In the genomic region with DNA sequence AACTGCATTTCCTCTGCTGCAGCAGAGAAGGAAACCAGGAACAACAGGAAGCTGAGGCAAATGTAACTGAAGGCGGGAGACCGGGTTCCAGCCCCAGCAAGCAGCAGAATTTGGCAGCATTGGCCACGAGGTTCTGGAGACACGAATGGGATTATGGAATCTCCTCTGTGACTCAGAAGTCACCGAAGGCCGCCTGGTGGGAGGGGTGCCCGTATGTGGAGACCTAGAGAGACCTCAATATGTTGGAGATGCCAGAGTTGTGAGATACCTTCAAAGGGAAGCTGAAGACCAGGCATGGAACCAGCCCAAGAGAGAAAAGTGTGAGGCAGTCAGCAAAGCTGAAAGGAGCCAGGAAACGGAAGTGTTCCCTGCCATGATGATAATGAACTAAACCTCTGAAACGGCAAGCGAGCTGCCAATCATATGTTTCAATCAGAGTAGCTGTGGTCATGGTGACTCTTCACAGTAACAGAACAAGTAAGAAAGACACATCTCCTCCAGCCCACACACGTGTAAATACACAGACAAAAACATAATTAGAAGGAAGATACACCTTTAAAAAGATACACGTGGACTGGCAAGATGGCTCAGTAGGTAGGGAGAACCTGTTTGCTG, we compare ENCODE assay signal across 8 mouse cellular contexts. TPM values are rescaled to one million over a fixed set of nuclear protein-coding genes. Genes with fewer than 3 reads are reported as not detected.
DNase-seq lines count a peak whose midpoint lies in the region; ATAC-seq and TF ChIP-seq lines count a peak whose summit lies in the region.

No protein-coding gene starts in this region.

- WGBS in heart, embryonic 10.5 days, result 66% methylated on average over 12 of the region's 12 CpGs

- TF ChIP-seq CTCF in E14TG2a.4 (conservative IDR thresholded peaks at IDR 0.05; ENCODE audit: low read length), result no peak
- TF ChIP-seq CTCF in layer of hippocampus, adult 2 months (conservative IDR thresholded peaks at IDR 0.05), result no peak

- H3K9me3 ChIP-seq in heart, embryonic 10.5 days, result no peaks in the 10 kb centered on the region
- H3K9me3 ChIP-seq in E14TG2a.4 (ENCODE audit: low read length), result no peaks in the 10 kb centered on the region

- no peaks in the 10 kb centered on the region for H3K27me3 ChIP-seq in heart, embryonic 10.5 days (ENCODE audit: insufficient read depth, poor library complexity, severe bottlenecking)
- H3K27me3 ChIP-seq in E14TG2a.4 (ENCODE audit: insufficient read depth, low read length), result no peaks in the 10 kb centered on the region

- H3K27ac ChIP-seq in heart, embryonic 10.5 days, result no peak overlapping the region
- H3K27ac ChIP-seq in layer of hippocampus, adult 2 months, result no peak overlapping the region

- ATAC-seq in hematopoietic stem cell, adult 5-6 weeks (replicated peaks in 1 of 2; ENCODE audit: insufficient read depth in 1 of 2, low FRiP score in 2 of 2, low TSS enrichment in 1 of 2, low read depth in 1 of 2, poor library complexity in 2 of 2, severe bottlenecking in 2 of 2), result peak; percentile 15 to 40; a peak in 2 of 4 replicates

- H3K36me3 ChIP-seq in heart, embryonic 10.5 days, result peaks cover 8% of the 10 kb centered on the region
- 0 out of 2 replicates have a peak, but pooled peaks cover 3% of the 10 kb centered on the region for H3K36me3 ChIP-seq in E14TG2a.4 (ENCODE audit: insufficient read depth, low read length)

- H3K4me3 ChIP-seq in heart, embryonic 10.5 days, result no peak overlapping the region
- H3K4me3 ChIP-seq in E14TG2a.4 (replicated peaks; ENCODE audit: low read length), result peak overlapping the region; percentile 80
- H3K4me3 ChIP-seq in layer of hippocampus, adult 2 months, result no peak overlapping the region; the same call in 1 of the 2 replicates

- no peaks in the 10 kb centered on the region for H3K4me1 ChIP-seq in heart, embryonic 10.5 days
- H3K4me1 ChIP-seq in E14TG2a.4 (replicated peaks; ENCODE audit: low read depth, low read length), result peaks cover 22% of the 10 kb centered on the region

- peak; percentile 28 to 38 for DNase-seq in heart, adult 18-20 months
- DNase-seq in heart, embryonic 10.5 days (ENCODE audit: low spot score), result no peak
- peak; percentile 35 to 44 for DNase-seq in cerebellum, postnatal 25 days
- DNase-seq in lung, postnatal 36 days, result peak; percentile 10
- no peak for DNase-seq in layer of hippocampus, adult 2 months (ENCODE audit: low spot score in 2 of 2)
- DNase-seq in MN1 (ENCODE audit: low spot score), result no peak

RNA-seq across cellular contexts. Expression of gene Atrx, which starts 3.0 kb away (rescaled TPM):
- total RNA-seq in heart, adult 18-20 months (2021), result 10 to 100 TPM; 48.2 to 61.5 TPM
- 128 and 140 TPM in 2 replicates for polyA plus RNA-seq in heart, embryonic 10.5 days (2016; fragmentation: Nextera tagmentation; extraction: Ambion mirVana)
- 445 and 511 TPM in 2 replicates for total RNA-seq in hematopoietic stem cell, adult 5-6 weeks (2017)
- total RNA-seq in layer of hippocampus, adult 2 months (2021), result 100 to 1,000 TPM; 181 to 187 TPM

Comparison
In these comparisons a context has a peak if more than half of its experiments do, and no peak if none do; other contexts are left out.
1. DNase-seq: peak in heart, adult 18-20 months (2 of 2), cerebellum, postnatal 25 days (2 of 2) and lung, postnatal 36 days (single experiment); none in heart, embryonic 10.5 days (single experiment), layer of hippocampus, adult 2 months (0 of 2) and MN1 (single experiment).